Mouse (Mus musculus): Measurements from ENCODE around the gene Ccdc137. TPM values are rescaled to one million over a fixed set of nuclear protein-coding genes. Genes with fewer than 3 reads are reported as not detected.
A peak's percentile ranks its signal among the peaks of the same experiment; 100 is the strongest.
"Not testable (repeated sequence)": the region's sequence is repeated elsewhere in the genome, so short reads cannot be mapped to it uniquely, and the experiment has no call there.

The Ccdc137 gene
- 26.5 and 29.8 TPM in 2 replicates for polyA plus RNA-seq (2012; rRNA removed)

- peak; percentile 47 to 75 for DNase-seq (ENCODE audit: extremely low spot score in 1 of 2, low spot score in 1 of 2)
Observed at GRCm38 (mm10) chr11:120457772-120458751, at the start of gene Ccdc137, which contains the start of gene Oxld1. Gene Ccdc137 (plus strand): TSS chr11:120458115. Gene Oxld1 (minus strand): TSS chr11:120458068.

- not testable (repeated sequence) for DNase-seq (ENCODE audit: extremely low spot score in 1 of 2, low spot score in 1 of 2)
Observed at GRCm38 (mm10) chr11:120413621-120414020, 44.3 kb upstream of the Ccdc137 start.

- DNase-seq (ENCODE audit: extremely low spot score in 1 of 2, low spot score in 1 of 2): no peak
Observed at GRCm38 (mm10) chr11:120417852-120418251, 40.1 kb upstream of the Ccdc137 start.

- DNase-seq (ENCODE audit: extremely low spot score in 1 of 2, low spot score in 1 of 2): no peak
Observed at GRCm38 (mm10) chr11:120418592-120418991, 39.3 kb upstream of the Ccdc137 start.

- DNase-seq (ENCODE audit: extremely low spot score in 1 of 2, low spot score in 1 of 2): no peak
Observed at GRCm38 (mm10) chr11:120422651-120423568, 35.0 kb upstream of the Ccdc137 start.

GRCm38 (mm10) chr11:120423569-120424295 lies 34.2 kb upstream of the Ccdc137 start:
- peak in 1 of 2 experiments; percentile 79 for DNase-seq (ENCODE audit: extremely low spot score in 1 of 2, low spot score in 1 of 2)

GRCm38 (mm10) chr11:120426727-120427126 lies 31.2 kb upstream of the Ccdc137 start:
- DNase-seq (ENCODE audit: extremely low spot score in 1 of 2, low spot score in 1 of 2): no peak

- DNase-seq (ENCODE audit: extremely low spot score in 1 of 2, low spot score in 1 of 2): peak; percentile 29 to 91
Observed at GRCm38 (mm10) chr11:120437152-120437856, 20.6 kb upstream of the Ccdc137 start, which contains the start of gene Nploc4. Gene Nploc4 (minus strand): TSS chr11:120437708.

- DNase-seq (ENCODE audit: extremely low spot score in 1 of 2, low spot score in 1 of 2): no peak
Observed at GRCm38 (mm10) chr11:120437857-120438385, 20.0 kb upstream of the Ccdc137 start.

- no peak for DNase-seq (ENCODE audit: extremely low spot score in 1 of 2, low spot score in 1 of 2)
Observed at GRCm38 (mm10) chr11:120442344-120442743, 15.6 kb upstream of the Ccdc137 start, which contains the start of gene Tspan10. Gene Tspan10 (plus strand): TSS chr11:120442644.

GRCm38 (mm10) chr11:120442765-120443280 lies 15.1 kb upstream of the Ccdc137 start:
- DNase-seq (ENCODE audit: extremely low spot score in 1 of 2, low spot score in 1 of 2): no peak

GRCm38 (mm10) chr11:120444106-120444505 lies 13.8 kb upstream of the Ccdc137 start:
- no peak for DNase-seq (ENCODE audit: extremely low spot score in 1 of 2, low spot score in 1 of 2)

- no peak for DNase-seq (ENCODE audit: extremely low spot score in 1 of 2, low spot score in 1 of 2)
Observed at GRCm38 (mm10) chr11:120445475-120445874, 12.4 kb upstream of the Ccdc137 start.

GRCm38 (mm10) chr11:120447179-120447578 lies 10.7 kb upstream of the Ccdc137 start:
- DNase-seq (ENCODE audit: extremely low spot score in 1 of 2, low spot score in 1 of 2): no peak

GRCm38 (mm10) chr11:120452246-120452645 lies 5.7 kb upstream of the Ccdc137 start:
- DNase-seq (ENCODE audit: extremely low spot score in 1 of 2, low spot score in 1 of 2): no peak

GRCm38 (mm10) chr11:120453306-120453705 lies 4.6 kb upstream of the Ccdc137 start, which contains the start of gene Pde6g:
Gene Pde6g (minus strand): TSS chr11:120453500.
- DNase-seq (ENCODE audit: extremely low spot score in 1 of 2, low spot score in 1 of 2): no peak

GRCm38 (mm10) chr11:120454965-120455364 lies 3.0 kb upstream of the Ccdc137 start:
- no peak for DNase-seq (ENCODE audit: extremely low spot score in 1 of 2, low spot score in 1 of 2)

- no peak for DNase-seq (ENCODE audit: extremely low spot score in 1 of 2, low spot score in 1 of 2)
Observed at GRCm38 (mm10) chr11:120455413-120455812, 2.5 kb upstream of the Ccdc137 start.

GRCm38 (mm10) chr11:120457370-120457769 lies 545 bp upstream of the Ccdc137 start:
- DNase-seq (ENCODE audit: extremely low spot score in 1 of 2, low spot score in 1 of 2): no peak
